Mouse (Mus musculus) heart, adult 2 months (tissue): Measurements from ENCODE around the gene Nup54.

Source experiments
- CTCF ChIP-seq: fragments of 200-600 bp; IDR thresholded peaks from 2 replicates; pipeline ENCODE4 v1.8.1; 2022; ENCODE audit warnings: antibody characterized with exemption, mild to moderate bottlenecking, moderate library complexity
- POLR2A ChIP-seq: fragments of 200-500 bp; IDR thresholded peaks from 2 replicates; pipeline ENCODE4 v1.6.1; 2011; ENCODE audit warnings: mild to moderate bottlenecking, low read depth, low read length, control low read depth; ENCODE audit not compliant: insufficient read depth

DNA sequence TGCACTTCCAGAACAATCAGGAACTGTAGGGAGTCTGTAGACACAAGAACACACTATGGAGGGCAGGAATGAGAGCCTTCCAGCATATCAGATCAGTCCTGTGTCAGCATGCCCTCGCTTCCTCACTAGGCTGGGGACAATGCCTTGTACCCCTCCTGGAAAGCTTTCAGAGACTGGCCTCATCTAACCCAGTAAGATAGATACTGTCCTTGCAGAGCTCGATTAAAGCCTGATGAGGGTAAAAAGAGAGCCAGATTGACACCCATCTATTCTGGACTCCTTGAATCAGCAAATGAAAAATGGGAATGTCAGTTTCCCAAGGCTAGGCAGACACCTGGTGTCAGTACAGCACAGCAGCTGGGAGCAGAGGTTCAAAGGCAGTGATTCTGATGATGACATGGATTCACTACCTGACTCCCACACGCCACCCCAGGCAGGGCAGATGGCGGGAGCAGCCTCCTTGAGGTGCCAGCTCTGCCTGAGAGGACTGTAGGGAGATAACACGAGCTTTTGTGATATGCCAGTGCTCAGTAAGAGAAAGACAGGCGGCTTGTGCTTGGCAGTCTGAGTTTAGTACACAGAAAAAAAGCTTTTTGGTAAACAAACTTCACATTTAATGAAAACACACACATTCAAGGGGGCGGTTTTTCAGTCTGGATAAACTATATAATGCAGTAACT, 23.4 kb downstream of the Nup54 start:
- no peak for TF ChIP-seq POLR2A
- no peak for TF ChIP-seq CTCF
